Mouse (Mus musculus) embryonic facial prominence, embryonic 11.5 days (tissue): Measurements from ENCODE around the gene Cdt1. TPM values are rescaled to one million over a fixed set of nuclear protein-coding genes. Genes with fewer than 3 reads are reported as not detected.
A peak's percentile ranks its signal among the peaks of the same experiment; 100 is the strongest.

Experiments
- ATAC-seq: fragments of 200-750 bp; cut with Nextera tagmentation; replicated peaks from 2 replicates; pipeline ENCODE4 v1.8.0; 2017; ENCODE audit warnings: low read depth; ENCODE audit not compliant: insufficient number of reproducible peaks, low FRiP score, low TSS enrichment
- DNase-seq: peaks from one replicate; pipeline ENCODE4 v3.0.0-alpha.2; 2015; ENCODE audit warnings: low spot score
- H3K27ac ChIP-seq: fragments of 300-500 bp; sonication (generic); replicated peaks from 2 replicates; pipeline ENCODE4 v1.5.1; 2014; ENCODE audit warnings: mild to moderate bottlenecking, low read depth, low read length, control low read depth
- H3K27me3 ChIP-seq: fragments of 300-500 bp; sonication (generic); 2 replicates; pipeline ENCODE4 v1.6.1; 2014; ENCODE audit warnings: mild to moderate bottlenecking, low read length, moderate library complexity, mixed read lengths; ENCODE audit not compliant: control insufficient read depth, insufficient read depth
- H3K36me3 ChIP-seq: fragments of 300-500 bp; sonication (generic); replicated peaks from 2 replicates; pipeline ENCODE4 v1.6.1; 2014; ENCODE audit warnings: low read depth, mild to moderate bottlenecking, low read length, moderate library complexity, mixed read lengths; ENCODE audit not compliant: control insufficient read depth, insufficient read depth
- H3K4me1 ChIP-seq: fragments of 300-500 bp; sonication (generic); 2 replicates; pipeline ENCODE4 v1.6.1; 2014; ENCODE audit warnings: low read length, mixed read lengths; ENCODE audit not compliant: control insufficient read depth, insufficient read depth
- H3K4me2 ChIP-seq: fragments of 300-500 bp; sonication (generic); 2 replicates; pipeline ENCODE4 v1.6.1; 2014; ENCODE audit warnings: low read depth, mild to moderate bottlenecking, control low read depth, low read length, moderate library complexity
- H3K4me3 ChIP-seq: fragments of 300-500 bp; sonication (generic); 2 replicates; pipeline ENCODE4 v1.5.1; 2014; ENCODE audit warnings: low read depth, low read length, control low read depth
- H3K9ac ChIP-seq: fragments of 300-500 bp; sonication (generic); replicated peaks from 2 replicates; pipeline ENCODE4 v1.6.1; 2014; ENCODE audit warnings: mild to moderate bottlenecking, control low read depth, low read length
- H3K9me3 ChIP-seq: fragments of 300-500 bp; sonication (generic); replicated peaks from 2 replicates; pipeline ENCODE4 v1.6.1; 2016; ENCODE audit warnings: mild to moderate bottlenecking, low read length, inconsistent platforms, mixed read lengths; ENCODE audit not compliant: control insufficient read depth
- whole genome bisulfite sequencing: fragments of 180-500 bp; shearing (Covaris S2); extraction: QIAGEN DNeasy Blood & Tissue Kit; methylation state at CpG from one replicate; pipeline ENCODE4 v1.1.7; 2014; 5-methylcytosine and 5-hydroxymethylcytosine counted together
- polyA plus RNA-seq: library from polyadenylated mRNA; unstranded; fragments of >200 nt; fragmentation: Nextera tagmentation; extraction: Ambion mirVana; gene quantifications from 2 replicates; pipeline ENCODE4 v1.2.1, GENCODE M21; 2014

Cdt1 gene
- 31.6 and 32.1 TPM in 2 replicates for polyA plus RNA-seq

DNA sequence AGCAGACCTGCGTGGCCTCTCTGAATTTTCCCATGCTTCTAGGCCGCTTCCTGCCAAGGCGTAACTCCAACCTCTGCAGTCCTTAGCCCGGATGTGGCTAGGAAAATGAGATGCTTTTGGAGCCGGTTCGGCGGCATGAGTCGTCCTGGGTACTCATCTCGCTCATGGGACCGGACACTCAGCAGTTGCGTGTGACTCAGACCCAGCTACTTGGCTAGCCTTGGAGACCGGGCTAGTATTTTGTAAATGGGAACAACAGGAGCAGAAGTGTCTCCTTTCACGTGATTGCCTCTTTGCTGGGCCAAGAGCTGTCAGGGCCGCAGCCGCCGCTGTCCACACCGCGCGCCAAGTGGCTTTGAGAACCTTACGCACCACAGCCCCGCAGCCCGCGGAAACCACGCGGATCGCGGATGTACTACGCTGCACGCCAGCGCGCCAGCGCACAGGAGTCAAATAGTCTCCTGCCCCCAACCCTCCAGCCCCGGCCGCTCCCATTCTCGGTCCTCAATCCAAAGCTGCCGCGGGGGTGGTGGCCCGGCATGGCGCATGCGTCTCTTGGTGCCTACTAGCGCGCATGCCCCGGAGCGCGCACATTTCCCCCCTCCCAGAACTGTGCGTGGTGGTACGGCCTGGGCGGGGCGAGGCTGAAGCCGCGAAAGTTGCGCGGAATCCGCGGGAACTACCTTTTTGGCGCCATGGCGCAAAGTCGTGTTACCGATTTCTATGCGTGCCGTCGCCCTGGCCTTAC lies at the start of gene Cdt1:
Gene Cdt1, plus strand, starts transcription at position 655 of the 748 bp plus-strand sequence.
- H3K27me3 ChIP-seq: no peaks in the 10 kb centered on the region
- ATAC-seq (peak; percentile 94), DNase-seq (peak; percentile 98)
- 0% methylated on average over 62 of the region's 62 CpGs for WGBS
- peaks cover 5% of the 10 kb centered on the region; the same call in 1 of the 2 replicates for H3K4me1 ChIP-seq
- H3K4me3 ChIP-seq: peak within 1 kb of the TSS; percentile 85
- H3K36me3 ChIP-seq: peaks cover 19% of the 10 kb centered on the region
- peak within 1 kb of the TSS; percentile 97 for H3K9ac ChIP-seq
- peak within 1 kb of the TSS; percentile 92 for H3K27ac ChIP-seq
- no peaks in the 10 kb centered on the region for H3K9me3 ChIP-seq
- peak within 1 kb of the TSS; percentile 87 for H3K4me2 ChIP-seq

GRCm38 (mm10) chr8:122520611-122521010 lies 47.2 kb upstream of the Cdt1 start:
- H3K4me1 ChIP-seq: peaks cover 9% of the 10 kb centered on the region

GRCm38 (mm10) chr8:122522796-122523651 lies 44.8 kb upstream of the Cdt1 start:
- ATAC-seq: no peak
- Histone ChIP-seq H3K27me3 (no peaks in the 10 kb centered on the region), H3K4me1 (peaks cover 10% of the 10 kb centered on the region), H3K9ac (no peak overlapping the region; the same call in 1 of the 2 replicates), H3K27ac (peak overlapping the region; percentile 35; the same call in 1 of the 2 replicates), H3K4me3 (no peak overlapping the region), H3K9me3 (no peaks in the 10 kb centered on the region), H3K4me2 (no peak overlapping the region; the same call in 1 of the 2 replicates), H3K36me3 (no peaks in the 10 kb centered on the region)
- 54% methylated on average over 14 of the region's 14 CpGs for WGBS
- DNase-seq: peak; percentile 15

More at GRCm38 (mm10) chr8:122520611-122521010, 47.2 kb upstream of the Cdt1 start:
- Histone ChIP-seq H3K9me3 (no peaks in the 10 kb centered on the region), H3K4me2 (no peak overlapping the region), H3K9ac (no peak overlapping the region), H3K27ac (0 out of 2 replicates have a peak overlapping the region, but pooled peaks have one; percentile 0), H3K4me3 (no peak overlapping the region), H3K27me3 (no peaks in the 10 kb centered on the region), H3K36me3 (no peaks in the 10 kb centered on the region)
- DNase-seq (no peak), ATAC-seq (no peak)
- 78% methylated on average over 11 of the region's 11 CpGs for WGBS

DNA sequence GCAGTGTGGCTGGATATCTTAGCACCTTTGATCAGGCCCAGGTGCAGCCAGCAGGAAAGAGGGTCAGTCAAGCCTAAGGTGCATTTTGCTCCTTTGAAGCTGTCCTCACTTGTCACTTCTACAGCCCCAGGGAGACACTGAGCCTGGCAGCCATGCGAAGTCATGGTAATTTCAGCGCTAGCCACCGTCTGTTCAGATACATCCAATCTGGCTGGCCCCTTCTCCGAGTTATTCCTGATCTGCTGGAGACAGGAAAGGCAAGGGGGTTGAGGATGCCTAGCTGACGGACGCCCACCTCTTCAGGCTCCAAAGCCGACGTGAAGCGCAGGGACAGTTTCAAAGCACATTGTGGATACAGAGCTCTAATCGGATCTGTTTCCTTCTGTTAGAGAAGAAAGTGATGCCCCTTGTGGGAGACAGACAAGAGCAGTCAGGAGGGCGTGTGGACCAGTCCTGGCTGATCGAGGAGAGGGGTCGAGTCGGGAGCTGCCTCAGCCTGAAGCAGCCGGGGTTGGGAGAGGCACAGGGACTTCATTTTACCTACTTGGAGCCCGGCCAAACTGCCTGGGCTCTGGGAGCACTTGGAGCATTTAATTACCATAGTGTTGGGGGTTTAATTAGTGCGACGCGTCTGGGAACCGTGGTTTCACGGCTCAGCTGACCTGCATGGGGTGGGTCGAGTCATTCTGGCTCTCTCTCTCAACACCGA lies 44.0 kb upstream of the Cdt1 start:
- H3K4me1 ChIP-seq: peaks cover 10% of the 10 kb centered on the region
- H3K4me3 ChIP-seq: no peak overlapping the region
- no peaks in the 10 kb centered on the region for H3K9me3 ChIP-seq
- no peak overlapping the region for H3K4me2 ChIP-seq
- H3K9ac ChIP-seq: no peak overlapping the region; the same call in none of the 2 replicates
- ATAC-seq (no peak), DNase-seq (no peak)
- no peaks in the 10 kb centered on the region for H3K36me3 ChIP-seq
- H3K27ac ChIP-seq: peak overlapping the region; percentile 35; the same call in 1 of the 2 replicates
- no peaks in the 10 kb centered on the region for H3K27me3 ChIP-seq
- 22% methylated on average over 23 of the region's 23 CpGs for WGBS

GRCm38 (mm10) chr8:122524506-122524905 lies 43.3 kb upstream of the Cdt1 start:
- Histone ChIP-seq H3K9me3 (no peaks in the 10 kb centered on the region), H3K27ac (no peak overlapping the region), H3K27me3 (no peaks in the 10 kb centered on the region), H3K36me3 (no peaks in the 10 kb centered on the region), H3K4me2 (no peak overlapping the region), H3K4me3 (no peak overlapping the region), H3K4me1 (peaks cover 10% of the 10 kb centered on the region), H3K9ac (no peak overlapping the region)
- DNase-seq (no peak), ATAC-seq (no peak)
- 77% methylated on average over 6 of the region's 6 CpGs for WGBS

DNA sequence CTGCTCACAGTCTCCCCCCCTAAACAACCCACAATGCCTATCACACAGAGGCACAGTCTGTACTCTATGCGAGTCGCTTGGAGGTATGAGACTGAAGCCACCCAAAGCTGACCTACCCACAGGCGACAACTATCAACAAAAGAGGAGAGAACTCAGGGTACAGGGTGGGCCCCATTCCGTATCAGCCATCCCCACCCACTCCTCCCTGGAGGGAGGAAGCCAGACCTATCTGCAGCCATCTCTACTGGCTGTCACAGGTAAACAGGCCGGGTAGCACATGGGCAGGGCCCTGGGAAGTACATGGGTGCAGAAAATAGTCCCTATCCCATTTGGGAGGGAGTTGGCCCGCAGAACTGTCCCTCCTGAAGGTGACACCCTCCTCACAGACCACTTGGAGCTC lies 42.8 kb upstream of the Cdt1 start:
- Histone ChIP-seq H3K9ac (no peak overlapping the region), H3K27me3 (no peaks in the 10 kb centered on the region), H3K4me3 (no peak overlapping the region), H3K4me2 (no peak overlapping the region), H3K9me3 (no peaks in the 10 kb centered on the region), H3K36me3 (no peaks in the 10 kb centered on the region), H3K27ac (no peak overlapping the region), H3K4me1 (peaks cover 10% of the 10 kb centered on the region)
- DNase-seq (no peak), ATAC-seq (peak; percentile 24; the same call in 1 of the 2 replicates)
- WGBS: 73% methylated on average over 6 of the region's 6 CpGs

DNA sequence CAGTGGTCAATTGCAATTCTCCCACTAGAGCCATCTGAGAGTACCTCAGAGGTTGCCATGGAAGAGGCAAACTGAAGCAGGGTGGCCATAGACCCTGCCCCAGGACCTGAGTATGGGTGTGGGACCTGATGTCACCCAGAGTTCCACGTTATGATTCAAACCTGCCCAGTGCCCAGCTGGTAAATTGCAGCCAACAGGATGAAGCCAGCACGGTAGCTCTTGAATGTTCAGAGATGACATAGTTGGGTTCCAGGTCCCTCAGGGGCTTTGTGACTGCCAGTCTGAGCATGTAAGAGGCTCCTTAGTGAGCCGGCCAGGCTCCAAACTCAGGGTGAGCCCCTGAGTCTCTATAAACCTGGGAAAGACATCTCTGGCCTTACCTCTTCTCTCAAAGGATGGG lies 41.7 kb upstream of the Cdt1 start:
- Histone ChIP-seq H3K4me3 (no peak overlapping the region), H3K9me3 (no peaks in the 10 kb centered on the region), H3K27me3 (no peaks in the 10 kb centered on the region), H3K36me3 (no peaks in the 10 kb centered on the region), H3K4me1 (peaks cover 10% of the 10 kb centered on the region), H3K4me2 (no peak overlapping the region), H3K9ac (no peak overlapping the region), H3K27ac (no peak overlapping the region)
- no peak for DNase-seq
- WGBS: 75% methylated on average over 3 of the region's 3 CpGs
- ATAC-seq: no peak
